Mouse (Mus musculus): ENCODE data around the gene Zfp511.

DNA sequence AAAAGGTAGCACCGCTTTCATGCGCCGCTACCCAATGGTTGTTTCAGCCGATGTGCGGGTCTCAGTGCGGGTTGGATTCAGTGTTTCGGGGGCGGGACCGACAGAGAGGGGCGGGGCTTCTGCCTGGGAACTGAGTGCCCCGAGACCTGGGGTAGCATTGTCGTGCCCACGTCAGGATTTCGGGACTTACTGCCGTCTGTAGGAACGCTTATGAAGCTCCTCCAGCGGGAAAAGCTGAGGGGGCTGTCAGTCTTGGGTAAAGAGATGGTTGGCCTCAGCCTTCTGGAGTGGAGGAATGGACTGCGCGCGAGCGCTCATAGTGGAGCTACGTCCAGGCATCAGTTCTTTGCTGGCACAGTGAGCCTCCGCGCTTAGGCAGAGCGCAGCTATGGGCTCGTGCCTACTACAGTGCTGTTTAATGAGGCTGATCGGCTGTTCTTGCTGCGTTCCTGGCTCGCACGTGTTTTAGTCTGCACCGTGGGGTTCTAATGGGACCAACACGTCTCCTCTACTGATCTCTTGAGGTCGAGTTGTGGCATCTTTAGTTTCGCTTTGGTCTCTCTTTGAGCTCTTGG, 13.0 kb downstream of the Zfp511 start:
- TF ChIP-seq CTCF (IDR thresholded peaks at IDR 0.05; ENCODE audit: control insufficient read depth, insufficient read depth, insufficient read length) (no peak), MAX (IDR thresholded peaks at IDR 0.05) (no peak), USF1 (IDR thresholded peaks at IDR 0.05; ENCODE audit: low read depth) (no peak), MYOG (IDR thresholded peaks at IDR 0.05; ENCODE audit: control insufficient read depth, extremely low read depth, insufficient read length) (no peak), MYOD1 (IDR thresholded peaks at IDR 0.05; ENCODE audit: control insufficient read depth, insufficient read length, low read depth) (no peak), FOSL1 (IDR thresholded peaks at IDR 0.05; ENCODE audit: insufficient read depth, low read length, poor library complexity, severe bottlenecking) (no peak), CEBPB (IDR thresholded peaks at IDR 0.05; ENCODE audit: low read depth) (no peak)

Measured in C2C12 (cell line).